ENCODE assay signal across 13 mouse cellular contexts in genomic region chr1:64543750-64544149, GRCm38 (mm10). TPM values are rescaled to one million over a fixed set of nuclear protein-coding genes. Genes with fewer than 3 reads are reported as not detected.
DNase-seq lines count a peak whose midpoint lies in the region; ATAC-seq and TF ChIP-seq lines count a peak whose summit lies in the region.
"Had no signal": no experiment of that assay in that cellular context is flagged by ENCODE, and none has a peak within 500 bp of the region (broad histone marks: within the 10 kb centered on the region; RNA-seq: fewer than 3 reads in every experiment).

No protein-coding gene starts in this region.

- no peak overlapping the region for H3K4me2 ChIP-seq in liver, postnatal 0 days (ENCODE audit: low read depth, low read length)
- no peak overlapping the region for H3K4me2 ChIP-seq in liver, embryonic 12.5 days
- no peak overlapping the region for H3K4me2 ChIP-seq in neural tube, embryonic 15.5 days
- H3K4me2 ChIP-seq: embryonic facial prominence, embryonic 15.5 days; midbrain, embryonic 15.5 days had no signal

- no peaks in the 10 kb centered on the region for H3K9me3 ChIP-seq in liver, postnatal 0 days (ENCODE audit: low read length)
- H3K9me3 ChIP-seq in liver, embryonic 12.5 days (replicated peaks), result no peaks in the 10 kb centered on the region
- H3K9me3 ChIP-seq in neural tube, embryonic 15.5 days (replicated peaks), result no peaks in the 10 kb centered on the region
- H3K9me3 ChIP-seq: embryonic facial prominence, embryonic 15.5 days; heart, embryonic 10.5 days; midbrain, embryonic 15.5 days had no signal

- no peak for ATAC-seq in liver, postnatal 0 days
- no peak for ATAC-seq in liver, embryonic 12.5 days
- ATAC-seq in megakaryocyte-erythroid progenitor cell, adult 5-6 weeks (replicated peaks; ENCODE audit: low FRiP score, low TSS enrichment, poor library complexity, severe bottlenecking), result peak; percentile 61; the same call in 1 of the 2 replicates
- ATAC-seq in neural tube, embryonic 15.5 days (ENCODE audit: low FRiP score), result no peak
- ATAC-seq: midbrain, embryonic 15.5 days had no signal

- no peaks in the 10 kb centered on the region for H3K27me3 ChIP-seq in liver, postnatal 0 days (ENCODE audit: insufficient read depth, low read length)
- H3K27me3 ChIP-seq in liver, embryonic 12.5 days (replicated peaks), result no peaks in the 10 kb centered on the region
- no peaks in the 10 kb centered on the region for H3K27me3 ChIP-seq in neural tube, embryonic 15.5 days (replicated peaks)
- H3K27me3 ChIP-seq: embryonic facial prominence, embryonic 15.5 days; midbrain, embryonic 15.5 days had no signal

- H3K4me3 ChIP-seq in liver, postnatal 0 days (ENCODE audit: low read depth, low read length), result no peak overlapping the region
- no peak overlapping the region for H3K4me3 ChIP-seq in liver, embryonic 12.5 days
- no peak overlapping the region for H3K4me3 ChIP-seq in neural tube, embryonic 15.5 days (replicated peaks)
- H3K4me3 ChIP-seq: embryonic facial prominence, embryonic 15.5 days; heart, embryonic 10.5 days; midbrain, embryonic 15.5 days had no signal

- no peaks in the 10 kb centered on the region for H3K36me3 ChIP-seq in liver, postnatal 0 days (replicated peaks; ENCODE audit: insufficient read depth, low read length)
- peaks cover 9% of the 10 kb centered on the region; the same call in 1 of the 2 replicates for H3K36me3 ChIP-seq in liver, embryonic 12.5 days
- no peaks in the 10 kb centered on the region for H3K36me3 ChIP-seq in neural tube, embryonic 15.5 days
- H3K36me3 ChIP-seq: midbrain, embryonic 15.5 days had no signal

- 71% methylated on average over 5 of the region's 5 CpGs for WGBS in liver, postnatal 0 days (ENCODE audit: insufficient replicate concordance)
- WGBS in liver, embryonic 12.5 days (ENCODE audit: insufficient replicate concordance), result 75% methylated on average over 5 of the region's 5 CpGs
- 85% methylated on average over 5 of the region's 5 CpGs for WGBS in neural tube, embryonic 15.5 days

- peak; percentile 26 for TF ChIP-seq CTCF in liver, postnatal 0 days (IDR thresholded peaks at IDR 0.05; ENCODE audit: low read depth)

- no peak for TF ChIP-seq EP300 in liver, postnatal 0 days (IDR thresholded peaks at IDR 0.05; ENCODE audit: low read depth)

- no peak overlapping the region for H3K27ac ChIP-seq in liver, postnatal 0 days (ENCODE audit: low read depth)
- no peak overlapping the region for H3K27ac ChIP-seq in liver, embryonic 12.5 days
- H3K27ac ChIP-seq in neural tube, embryonic 15.5 days (replicated peaks), result no peak overlapping the region
- H3K27ac ChIP-seq: embryonic facial prominence, embryonic 15.5 days; heart, embryonic 10.5 days; midbrain, embryonic 15.5 days had no signal

- H3K9ac ChIP-seq in liver, postnatal 0 days (replicated peaks), result no peak overlapping the region
- H3K9ac ChIP-seq in liver, embryonic 12.5 days, result no peak overlapping the region
- no peak overlapping the region for H3K9ac ChIP-seq in neural tube, embryonic 15.5 days (replicated peaks)
- H3K9ac ChIP-seq: embryonic facial prominence, embryonic 15.5 days; midbrain, embryonic 15.5 days had no signal

- no peaks in the 10 kb centered on the region for H3K4me1 ChIP-seq in liver, postnatal 0 days (ENCODE audit: insufficient read depth)
- peaks cover 14% of the 10 kb centered on the region for H3K4me1 ChIP-seq in liver, embryonic 12.5 days
- H3K4me1 ChIP-seq in neural tube, embryonic 15.5 days, result no peaks in the 10 kb centered on the region
- H3K4me1 ChIP-seq: embryonic facial prominence, embryonic 15.5 days; heart, embryonic 10.5 days; midbrain, embryonic 15.5 days had no signal

- no peak for DNase-seq in liver, postnatal 0 days
- peak; percentile 65 for DNase-seq in CD4-positive, CD25-positive, alpha-beta regulatory T cell, adult 2 months (ENCODE audit: low read depth, low spot score)
- DNase-seq in R1 (ENCODE audit: low read depth, low spot score), result peak; percentile 35
- DNase-seq in cerebellum, postnatal 36 days, result no peak
- DNase-seq: cerebellum, postnatal 14 days; kidney, postnatal 14 days; lung, adult 2 months had no signal

RNA-seq across cellular contexts. Expression of gene Creb1, which starts 11.3 kb away (rescaled TPM):
- 5.2 and 5.9 TPM in 2 replicates for polyA plus RNA-seq in liver, postnatal 0 days (2015; fragmentation: Nextera tagmentation; extraction: Ambion mirVana)
- polyA plus RNA-seq in liver, embryonic 12.5 days (2016; fragmentation: Nextera tagmentation; extraction: Ambion mirVana), result 19.4 and 20.9 TPM in 2 replicates
- total RNA-seq in megakaryocyte-erythroid progenitor cell, adult 5-6 weeks (2014; fragmentation: Nextera tagmentation), result 46.6 and 61.4 TPM in 2 replicates
- 52.8 and 60.4 TPM in 2 replicates for total RNA-seq in megakaryocyte-erythroid progenitor cell, adult 5-6 weeks (2017)
- polyA plus RNA-seq in neural tube, embryonic 15.5 days (2015; fragmentation: Nextera tagmentation; extraction: Ambion mirVana), result 25.4 and 27.5 TPM in 2 replicates

Comparison
In these comparisons a context has a peak if more than half of its experiments do, and no peak if none do; other contexts are left out.
1. DNase-seq: peak in CD4-positive, CD25-positive, alpha-beta regulatory T cell, adult 2 months (single experiment) and R1 (single experiment); none in liver, postnatal 0 days (single experiment) and cerebellum, postnatal 36 days (0 of 2).